Comparison of ENCODE assay signal across 11 mouse cellular contexts in genomic region chr1:95425420-95425819, GRCm38 (mm10).
"Had no signal": no experiment of that assay in that cellular context is flagged by ENCODE, and none has a peak within 500 bp of the region (broad histone marks: within the 10 kb centered on the region; RNA-seq: fewer than 3 reads in every experiment).

No protein-coding gene starts in this region.

- DNase-seq: retina, postnatal 1 day; right cerebral cortex, adult 18-20 months; right cerebral cortex, postnatal 14 days; right cerebral cortex, postnatal 25 days; right cerebral cortex, postnatal 4 days; spleen, adult 18-20 months; thymus, adult 2 months; thymus, postnatal 14 days; thymus, postnatal 25 days; thymus, postnatal 36 days; thymus, postnatal 4 days had no signal
